Mouse (Mus musculus) ES-Bruce4 (cell line): ENCODE results near the gene Fam129b.

Experiments used
- CTCF ChIP-seq: IDR thresholded peaks from one replicate; pipeline ENCODE4 v1.8.1; 2011; ENCODE audit warnings: low read depth, low read length
- POLR2A ChIP-seq: IDR thresholded peaks from one replicate; pipeline ENCODE4 v1.8.1; 2011; ENCODE audit warnings: low read length; ENCODE audit not compliant: insufficient read depth

- TF ChIP-seq POLR2A: no peak
- TF ChIP-seq CTCF: no peak
Observed at GRCm38 (mm10) chr2:32881054-32881453, 5.1 kb downstream of the Fam129b start.
